In the genomic region with DNA sequence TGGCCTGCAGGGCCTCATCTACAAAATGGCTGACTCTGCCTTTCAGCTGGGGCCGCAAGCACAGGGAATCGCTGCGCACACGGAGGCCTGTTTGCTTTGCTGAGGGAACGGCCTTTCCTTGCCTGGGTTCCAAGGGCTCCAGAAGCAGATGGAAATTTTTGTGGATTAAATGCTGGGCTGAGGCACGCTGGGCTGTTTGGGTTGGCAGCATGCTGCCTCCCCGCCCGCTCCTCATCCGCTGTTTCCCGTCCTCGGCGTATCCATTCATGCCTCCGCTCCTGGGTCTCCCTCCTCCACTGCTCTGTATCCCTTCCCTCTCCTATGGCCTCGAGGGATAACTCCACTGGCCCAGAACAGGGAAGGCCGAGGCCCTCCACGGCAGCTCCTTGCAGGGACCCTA, we compare ENCODE assay signal across 14 mouse cellular contexts.
DNase-seq lines count a peak whose midpoint lies in the region; ATAC-seq and TF ChIP-seq lines count a peak whose summit lies in the region.
"Had no signal": no experiment of that assay in that cellular context is flagged by ENCODE, and none has a peak within 500 bp of the region (broad histone marks: within the 10 kb centered on the region; RNA-seq: fewer than 3 reads in every experiment).

No protein-coding gene starts in this region.

- H3K9ac ChIP-seq in forebrain, embryonic 12.5 days = no peak overlapping the region
- H3K9ac ChIP-seq: forebrain, embryonic 15.5 days; hindbrain, embryonic 15.5 days; liver, embryonic 15.5 days; midbrain, embryonic 15.5 days had no signal

- no peaks in the 10 kb centered on the region for H3K27me3 ChIP-seq in testis, adult 2 months (ENCODE audit: control insufficient read depth, insufficient read depth, low read length)
- peaks cover 100% of the 10 kb centered on the region for H3K27me3 ChIP-seq in forebrain, embryonic 12.5 days
- H3K27me3 ChIP-seq: hindbrain, embryonic 15.5 days; liver, embryonic 15.5 days; midbrain, embryonic 15.5 days had no signal

- TF ChIP-seq POLR2A in testis, adult 2 months (IDR thresholded peaks at IDR 0.05; ENCODE audit: control insufficient read depth, low read depth, low read length) = no peak

- no peak for TF ChIP-seq CTCF in testis, adult 2 months (IDR thresholded peaks at IDR 0.05; ENCODE audit: control insufficient read depth, insufficient read depth, insufficient replicate concordance, low read depth, low read length)
- no peak for TF ChIP-seq CTCF in layer of hippocampus, adult 2 months (conservative IDR thresholded peaks at IDR 0.05)

- no peak for ATAC-seq in forebrain, embryonic 12.5 days (ENCODE audit: low FRiP score)
- ATAC-seq: forebrain, embryonic 15.5 days; midbrain, embryonic 15.5 days had no signal

- no peak overlapping the region for H3K4me2 ChIP-seq in forebrain, embryonic 12.5 days
- H3K4me2 ChIP-seq: forebrain, embryonic 15.5 days; hindbrain, embryonic 15.5 days; liver, embryonic 15.5 days; midbrain, embryonic 15.5 days had no signal

- no peak overlapping the region for H3K27ac ChIP-seq in testis, adult 2 months (ENCODE audit: control insufficient read depth, insufficient read depth, low read depth, low read length)
- H3K27ac ChIP-seq in forebrain, embryonic 12.5 days = no peak overlapping the region
- no peak overlapping the region for H3K27ac ChIP-seq in layer of hippocampus, adult 2 months
- H3K27ac ChIP-seq: forebrain, embryonic 15.5 days; hindbrain, embryonic 15.5 days; liver, embryonic 15.5 days; midbrain, embryonic 15.5 days had no signal

- no peaks in the 10 kb centered on the region for H3K36me3 ChIP-seq in testis, adult 2 months (ENCODE audit: control insufficient read depth, insufficient read depth, low read length)
- no peaks in the 10 kb centered on the region for H3K36me3 ChIP-seq in forebrain, embryonic 12.5 days (replicated peaks)
- H3K36me3 ChIP-seq: forebrain, embryonic 15.5 days; hindbrain, embryonic 15.5 days; liver, embryonic 15.5 days; midbrain, embryonic 15.5 days had no signal

- intact Hi-C loops in heart, postnatal 36 days (cut with DNase I) = no loop called here

- WGBS in forebrain, embryonic 12.5 days = 84% methylated on average over 16 of the region's 16 CpGs

- no peaks in the 10 kb centered on the region for H3K4me1 ChIP-seq in testis, adult 2 months (ENCODE audit: control insufficient read depth, insufficient read depth, low read length)
- no peaks in the 10 kb centered on the region for H3K4me1 ChIP-seq in forebrain, embryonic 12.5 days
- H3K4me1 ChIP-seq: forebrain, embryonic 15.5 days; hindbrain, embryonic 15.5 days; liver, embryonic 15.5 days; midbrain, embryonic 15.5 days had no signal

- peak overlapping the region; percentile 54 for H3K4me3 ChIP-seq in testis, adult 2 months (ENCODE audit: control insufficient read depth, low read depth, low read length)
- no peak overlapping the region for H3K4me3 ChIP-seq in forebrain, embryonic 12.5 days (replicated peaks)
- no peak overlapping the region for H3K4me3 ChIP-seq in layer of hippocampus, adult 2 months
- H3K4me3 ChIP-seq: forebrain, embryonic 15.5 days; hindbrain, embryonic 15.5 days; liver, embryonic 15.5 days; midbrain, embryonic 15.5 days had no signal

- no peaks in the 10 kb centered on the region for H3K9me3 ChIP-seq in forebrain, embryonic 12.5 days
- H3K9me3 ChIP-seq: forebrain, embryonic 15.5 days; hindbrain, embryonic 15.5 days; liver, embryonic 15.5 days; midbrain, embryonic 15.5 days had no signal

- DNase-seq in heart, adult 11 months = peak; percentile 95
- DNase-seq in heart, postnatal 36 days = no peak
- no peak for DNase-seq in testis, postnatal 14 days (ENCODE audit: low spot score)
- peak; percentile 40 for DNase-seq in heart, postnatal 4 days
- no peak for DNase-seq in layer of hippocampus, adult 2 months (ENCODE audit: low spot score in 2 of 2)
- DNase-seq in right cerebral cortex, postnatal 10 days (ENCODE audit: low spot score in 2 of 2) = no peak
- DNase-seq: cerebellum, adult 8-10 months; retina, postnatal 1 day had no signal

Comparison
In these comparisons a context has a peak if more than half of its experiments do, and no peak if none do; other contexts are left out.
1. DNase-seq: peak in heart, adult 11 months (single experiment) and heart, postnatal 4 days (single experiment); none in heart, postnatal 36 days (0 of 2), testis, postnatal 14 days (single experiment), layer of hippocampus, adult 2 months (0 of 2) and right cerebral cortex, postnatal 10 days (0 of 2).